Mouse (Mus musculus): ENCODE data around the gene Mcm10.

DNA sequence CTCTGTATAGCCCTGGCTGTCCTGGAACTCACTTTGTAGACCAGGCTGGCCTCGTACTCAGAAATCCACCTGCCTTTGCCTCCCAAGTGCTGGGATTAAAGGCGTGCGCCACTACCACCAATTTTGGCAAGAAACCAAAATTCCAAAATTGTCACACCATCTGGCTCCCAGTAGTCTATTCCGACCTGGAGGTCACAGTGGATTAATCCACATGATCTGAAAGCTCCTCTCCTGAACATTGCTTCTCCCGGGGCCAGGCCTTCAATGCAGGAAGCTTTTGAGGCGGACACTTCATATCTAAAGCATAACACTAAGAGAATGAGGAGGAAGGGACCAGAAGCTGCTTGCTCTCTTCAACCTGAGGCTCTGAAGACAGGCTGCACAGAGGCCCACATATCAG lies 2.9 kb upstream of the Mcm10 start:
- TF ChIP-seq CTCF (IDR thresholded peaks at IDR 0.05; ENCODE audit: insufficient read depth, low read depth, low read length) (no peak), POLR2A (IDR thresholded peaks at IDR 0.05; ENCODE audit: insufficient read depth, low read depth, low read length) (no peak)
